Mouse (Mus musculus): ENCODE measurements around the gene Tubb2a.

GRCm38 (mm10) chr13:34095542-34096435 lies 18.0 kb upstream of the Tubb2a start:
- TF ChIP-seq CTCF (conservative IDR thresholded peaks at IDR 0.05 in 1 of 2, IDR thresholded peaks at IDR 0.05 in 1 of 2; ENCODE audit: low read depth in 2 of 2, low read length in 2 of 2) = no peak
- no peak for TF ChIP-seq MYC (IDR thresholded peaks at IDR 0.05; ENCODE audit: low read depth, low read length)
- TF ChIP-seq CHD2 (IDR thresholded peaks at IDR 0.05; ENCODE audit: low read length) = no peak
- TF ChIP-seq RCOR1 (conservative IDR thresholded peaks at IDR 0.05; ENCODE audit: low read depth, low read length) = no peak
- no peak for TF ChIP-seq MXI1 (IDR thresholded peaks at IDR 0.05; ENCODE audit: low read depth, low read length)
- no peak for TF ChIP-seq MEF2A (IDR thresholded peaks at IDR 0.05; ENCODE audit: borderline replicate concordance, low read depth, low read length)
- no peak for TF ChIP-seq POLR2A (IDR thresholded peaks at IDR 0.05; ENCODE audit: low read depth, low read length)
- no peak for TF ChIP-seq ZNF384 (IDR thresholded peaks at IDR 0.05; ENCODE audit: low read depth, low read length)
- TF ChIP-seq ETS1 (conservative IDR thresholded peaks at IDR 0.05; ENCODE audit: low read depth, low read length) = no peak
- no peak for TF ChIP-seq ZC3H11A (IDR thresholded peaks at IDR 0.05; ENCODE audit: low read depth, low read length)
- TF ChIP-seq JUND (conservative IDR thresholded peaks at IDR 0.05; ENCODE audit: low read depth, low read length) = no peak
- no peak for TF ChIP-seq ZMIZ1 (IDR thresholded peaks at IDR 0.05; ENCODE audit: low read depth, low read length)
- no peak for TF ChIP-seq EP300 (IDR thresholded peaks at IDR 0.05; ENCODE audit: low read length)
